Mouse (Mus musculus) induced T-regulatory cell, adult 2 months (primary cell): ENCODE measurements at regions not wholly inside any gene's neighbourhood (a gene's known extent, or its start where the extent isn't known, plus 50 kb on each side); places are given as distances from the start of the nearest gene placed in this dataset.
A peak's percentile ranks its signal among the peaks of the same experiment; 100 is the strongest.

Experiments used
- DNase-seq: peaks from one replicate; pipeline ENCODE4 v3.0.0-alpha.2; 2012; ENCODE audit warnings: low read depth

DNA sequence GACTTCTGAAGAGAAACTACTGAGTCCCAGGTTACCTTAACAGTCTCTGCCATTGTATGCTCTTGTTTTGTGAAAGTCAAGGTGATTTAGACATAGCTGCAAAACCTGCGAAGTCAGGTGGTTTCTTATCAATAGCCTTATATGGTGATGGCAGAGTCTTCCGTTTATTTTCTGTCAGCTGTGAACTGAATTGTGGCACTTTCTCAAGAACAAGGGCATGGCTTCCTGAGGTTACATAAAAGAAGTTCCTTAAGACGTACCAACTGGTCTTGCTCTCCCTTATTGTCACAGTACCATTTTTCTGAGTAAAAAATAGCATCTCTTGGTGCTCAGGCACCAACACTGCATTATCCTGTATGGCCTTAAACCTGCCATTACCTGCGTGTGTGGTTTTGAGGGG, 959.6 kb downstream of the Gsdmc2 start:
- DNase-seq = no peak

DNA sequence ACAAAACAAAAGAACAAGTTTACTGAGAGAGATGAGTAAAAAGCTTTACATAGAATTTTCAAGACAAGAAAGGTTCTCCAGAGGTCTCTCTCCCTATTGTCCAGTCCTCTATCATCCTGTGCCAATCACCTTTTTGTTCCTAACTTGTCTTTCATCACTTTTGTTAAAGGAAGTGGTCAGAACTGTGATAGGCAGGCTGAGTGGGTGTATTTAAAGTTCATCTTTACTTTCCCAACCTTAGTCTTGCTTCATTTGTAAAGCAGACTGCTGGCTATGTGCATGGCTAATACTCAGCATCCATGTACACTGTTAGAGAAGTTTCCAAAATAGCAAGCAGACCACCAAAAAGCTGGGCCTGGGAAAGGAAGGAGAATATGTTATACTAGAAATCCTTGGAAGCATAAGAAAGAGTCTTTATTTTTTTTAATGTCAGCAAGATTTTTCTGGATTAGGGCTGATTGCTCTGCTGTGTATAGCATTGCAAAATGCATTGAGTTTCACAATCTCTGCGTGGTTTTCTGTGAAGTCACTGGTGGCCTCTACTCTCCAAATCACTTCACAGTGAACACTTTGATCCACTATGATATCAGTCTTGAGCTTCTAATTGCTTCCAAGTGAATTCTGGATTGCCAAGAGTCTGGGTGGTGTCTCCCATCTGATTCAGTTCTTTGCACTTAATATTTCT, 973.8 kb downstream of the Gsdmc2 start:
- no peak for DNase-seq

DNA sequence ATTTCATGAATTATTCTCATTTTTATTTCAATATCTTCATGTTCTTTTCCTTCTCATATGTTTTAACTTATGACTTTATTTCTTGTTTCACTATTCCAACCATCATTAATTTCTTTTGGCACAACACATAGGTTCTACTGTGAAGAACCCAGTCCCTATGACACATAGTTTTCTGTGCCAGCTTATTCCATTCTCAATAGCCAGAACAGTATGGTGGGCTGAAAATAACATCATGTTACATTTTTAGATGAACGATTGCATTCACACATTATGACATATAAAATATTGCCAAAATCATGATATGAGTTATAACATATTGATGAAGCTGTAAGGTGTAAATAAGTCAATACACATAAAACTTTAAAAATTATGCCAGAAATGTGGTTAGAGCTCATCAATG, 982.4 kb downstream of the Gsdmc2 start:
- DNase-seq = no peak

DNA sequence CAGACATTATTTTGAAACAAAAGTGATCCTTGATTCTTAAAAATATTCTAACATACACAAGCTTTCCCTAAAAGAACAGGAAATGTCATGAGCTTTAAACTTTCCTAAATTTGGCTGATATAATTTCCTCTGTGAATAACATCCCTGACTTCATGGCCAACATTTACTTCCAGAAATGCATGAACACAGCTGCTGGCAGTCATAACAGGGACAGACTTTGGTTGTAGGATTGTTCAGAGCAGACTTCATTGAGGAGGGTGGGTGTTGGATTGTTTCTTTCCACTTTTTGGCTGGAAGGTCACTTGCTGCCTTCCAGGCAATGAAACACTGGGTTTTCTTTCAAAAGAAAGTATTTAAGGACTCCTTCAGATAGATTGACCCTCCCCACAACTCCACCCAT, 983.6 kb downstream of the Gsdmc2 start:
- no peak for DNase-seq

DNA sequence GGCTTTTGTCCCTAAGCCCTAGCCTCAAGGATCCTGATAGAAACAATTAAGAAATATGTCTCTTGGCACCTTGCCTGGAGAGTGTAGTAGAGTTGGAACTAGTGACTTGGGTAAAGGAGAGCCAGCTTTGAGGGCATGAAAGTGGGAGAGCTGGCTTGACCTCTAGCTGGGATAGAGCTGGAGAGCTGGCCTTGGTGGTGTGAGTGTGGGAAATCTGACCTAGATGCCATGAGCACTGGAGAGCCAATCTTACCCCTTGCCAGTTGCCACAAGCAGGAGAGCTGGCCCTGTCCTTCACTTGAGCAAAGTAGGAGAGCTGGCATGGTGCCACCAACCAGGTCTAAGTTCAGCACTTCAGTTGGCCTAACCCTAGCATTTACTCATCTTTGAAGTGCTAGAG, 995.7 kb downstream of the Gsdmc2 start:
- no peak for DNase-seq

DNA sequence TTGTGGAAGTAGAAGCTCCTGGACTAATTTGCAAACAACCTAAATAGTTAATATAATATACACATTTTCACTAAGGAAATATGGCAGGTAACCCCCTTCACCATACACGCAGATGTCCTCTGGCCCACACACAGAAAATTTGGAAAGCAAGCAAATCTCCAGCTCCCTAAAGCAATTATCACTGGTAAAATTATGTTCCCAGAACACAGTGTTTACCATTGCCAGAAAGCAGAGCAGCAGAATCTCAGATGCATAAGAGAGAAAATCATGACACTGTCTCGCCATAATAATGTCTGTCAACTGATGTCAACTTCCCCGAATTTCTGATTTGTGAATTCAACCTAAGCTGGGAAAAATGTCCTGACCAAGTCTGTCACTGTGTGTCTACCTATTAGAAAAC, 999.1 kb downstream of the Gsdmc2 start:
- DNase-seq = no peak

DNA sequence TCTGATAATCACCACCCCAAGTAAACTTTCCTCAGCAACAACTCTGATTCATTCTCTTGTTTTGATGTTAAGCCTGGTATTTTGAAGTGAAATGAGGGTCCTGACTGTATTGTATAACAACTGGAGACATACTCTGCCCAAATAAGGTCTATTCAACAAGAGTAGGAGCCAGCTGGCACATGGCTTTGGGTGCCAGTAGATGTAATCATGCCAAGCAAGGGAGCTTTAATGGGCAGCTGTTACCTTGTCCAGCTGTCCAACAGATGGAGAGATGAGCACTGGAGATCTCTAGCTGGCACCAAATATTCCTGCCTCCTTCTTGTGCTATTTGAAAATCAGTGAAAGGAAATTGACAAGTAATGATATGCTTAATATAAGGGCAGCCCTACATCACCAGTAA, 1019.4 kb downstream of the Gsdmc2 start:
- no peak for DNase-seq

DNA sequence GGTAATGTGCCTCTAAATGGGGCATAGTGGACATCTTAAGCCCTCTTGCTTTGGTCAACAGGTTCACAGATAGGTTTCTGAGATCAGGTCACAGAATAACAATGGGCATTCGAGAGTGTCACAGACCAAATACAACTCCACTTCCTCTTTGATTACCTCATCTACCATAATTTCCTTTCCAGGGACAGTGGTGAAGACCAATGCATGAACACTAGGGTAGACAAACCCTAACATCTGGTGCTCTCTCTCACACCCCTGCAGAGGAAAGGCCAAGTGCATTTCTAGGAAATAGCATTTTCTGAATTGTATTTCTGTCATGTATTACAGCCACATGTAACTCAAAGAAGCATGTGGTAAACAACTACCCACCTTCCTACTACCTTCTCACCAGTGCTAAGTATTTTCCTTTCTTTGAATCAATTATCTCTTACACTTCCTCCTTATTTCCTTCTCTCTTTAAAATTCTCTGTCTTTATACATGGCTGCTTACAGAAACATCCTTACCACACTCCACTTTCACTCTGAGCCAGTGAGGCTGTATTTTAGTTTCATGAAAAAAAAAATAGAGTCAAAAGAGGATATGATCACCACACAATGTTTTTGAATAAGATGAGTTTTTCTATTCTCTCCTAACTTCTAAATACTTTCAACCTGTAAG, 1021.0 kb downstream of the Gsdmc2 start:
- DNase-seq = peak; percentile 55

DNA sequence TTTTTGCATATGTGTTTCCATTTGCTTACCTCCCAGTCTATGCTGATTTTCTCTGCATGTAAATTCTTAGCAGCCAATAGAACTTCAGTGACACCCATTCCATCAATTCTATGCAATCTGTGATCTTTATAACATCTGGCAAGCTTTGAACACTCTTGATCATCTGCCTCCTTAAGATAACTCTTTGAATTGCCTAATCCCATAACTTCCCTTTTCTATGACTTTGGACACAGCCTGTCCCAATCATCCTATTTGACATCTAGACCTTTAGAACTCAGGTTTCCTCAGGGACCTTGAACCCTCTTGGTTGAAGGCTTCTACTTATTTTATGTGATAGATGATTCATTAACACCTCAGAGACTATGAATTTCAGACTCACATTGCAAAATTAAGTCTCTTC, 1022.7 kb downstream of the Gsdmc2 start:
- no peak for DNase-seq

DNA sequence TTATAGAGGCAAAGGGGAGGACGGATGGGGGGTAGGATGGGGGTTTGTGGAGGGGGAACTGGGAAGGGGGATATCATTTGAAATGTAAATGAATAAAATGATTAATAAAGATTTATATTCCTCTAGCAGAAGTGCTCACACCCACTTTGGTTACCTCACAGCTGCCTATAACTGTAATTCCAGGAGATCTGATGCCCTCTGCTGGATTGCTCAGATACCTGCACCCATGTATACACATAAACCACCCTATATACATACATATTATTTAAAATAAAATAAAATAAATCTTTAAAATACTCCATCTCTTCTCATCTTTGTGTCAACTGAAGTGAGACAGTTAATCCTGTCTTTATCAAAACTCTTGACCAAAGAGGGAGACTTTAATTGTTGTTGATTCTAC, 1031.9 kb downstream of the Gsdmc2 start:
- peak; percentile 37 for DNase-seq

DNA sequence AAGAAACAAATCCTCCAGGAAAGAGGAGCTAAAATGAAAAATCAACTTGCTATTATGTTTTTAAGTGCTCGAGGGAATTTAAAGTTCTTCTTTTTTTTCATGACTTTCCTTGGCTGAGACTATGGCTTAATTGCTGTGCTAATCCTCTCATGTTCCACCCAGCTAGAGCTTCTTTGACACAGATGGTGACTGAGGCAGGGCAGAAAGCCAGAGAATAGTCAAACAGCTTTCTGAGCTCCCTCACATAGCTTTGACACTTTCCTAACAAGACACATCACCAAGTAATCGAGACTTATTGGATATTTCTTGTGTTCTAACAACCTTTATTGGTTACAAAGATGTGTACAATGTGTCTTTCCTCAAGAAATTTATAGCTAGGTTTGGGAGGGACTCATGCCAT, 1033.0 kb downstream of the Gsdmc2 start:
- DNase-seq = no peak

DNA sequence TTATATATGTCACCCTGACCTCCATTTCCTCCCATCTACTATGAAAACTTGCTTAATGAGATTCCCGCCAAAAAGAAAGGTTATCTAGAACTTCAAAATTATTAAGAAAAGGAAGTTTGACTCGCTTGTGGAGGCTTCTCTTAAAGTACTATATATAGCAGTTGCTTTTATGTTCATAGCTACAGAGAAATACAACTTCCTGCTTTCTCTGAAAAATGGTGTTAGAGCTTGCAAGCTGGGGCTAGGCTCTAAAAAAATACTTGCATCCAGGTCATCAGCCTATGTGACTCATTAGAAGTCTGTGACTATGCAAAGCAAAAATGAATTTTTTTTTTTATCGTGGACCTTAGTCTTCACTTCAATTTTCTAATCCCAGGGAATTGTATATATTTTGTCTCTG, 1035.7 kb downstream of the Gsdmc2 start:
- peak; percentile 48 for DNase-seq

DNA sequence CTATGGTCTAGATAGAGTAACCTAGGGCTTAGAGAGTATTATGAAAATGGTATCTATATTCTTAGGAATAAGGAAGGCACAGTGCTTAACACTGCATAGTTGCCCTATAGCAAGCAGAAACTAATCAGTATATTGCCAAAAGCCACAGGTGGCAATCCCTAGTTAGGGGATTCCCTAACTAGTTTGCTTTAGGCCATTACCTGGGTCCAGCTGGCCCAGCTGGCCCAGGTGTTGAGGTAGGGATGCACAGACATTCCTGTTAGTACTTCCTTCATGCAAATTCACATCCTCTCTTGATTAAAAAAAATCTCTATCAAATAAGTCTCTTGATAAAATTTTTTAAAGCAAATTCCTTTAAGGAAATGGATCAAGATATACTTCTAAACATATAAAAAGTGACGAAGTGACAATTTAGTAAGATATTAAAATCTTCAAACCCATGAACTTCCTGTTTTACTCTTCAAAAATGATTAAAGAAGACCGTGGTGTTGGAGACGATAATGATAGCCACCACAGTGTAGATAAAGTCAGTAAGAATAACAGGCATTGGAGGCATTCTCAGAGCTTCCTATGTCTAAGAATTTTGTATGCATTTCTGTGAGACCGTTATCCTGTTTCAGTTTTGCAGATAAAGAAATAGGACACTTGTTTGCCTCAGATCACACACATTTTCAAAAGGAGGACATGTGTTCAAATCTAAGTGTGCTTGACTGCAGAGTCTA, 1036.7 kb downstream of the Gsdmc2 start:
- no peak for DNase-seq

DNA sequence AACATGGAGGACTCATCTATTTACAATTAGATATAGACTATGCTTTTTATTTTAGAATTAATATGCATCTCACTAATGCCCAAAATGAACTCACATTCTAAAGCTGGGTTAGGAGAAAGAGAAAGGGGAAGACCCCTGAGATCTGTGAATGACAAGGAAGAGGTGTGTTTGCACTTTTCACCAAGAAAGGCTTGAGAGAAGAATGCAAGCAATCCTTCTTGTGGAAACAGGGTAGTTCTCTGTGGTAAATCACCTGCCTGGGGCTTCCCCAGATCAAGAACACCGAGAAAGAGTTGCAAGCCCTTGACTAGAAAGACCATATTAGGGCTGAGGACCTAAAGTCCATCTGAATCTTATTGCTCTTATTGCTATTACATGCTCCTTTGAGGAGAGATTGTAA, 1037.6 kb downstream of the Gsdmc2 start:
- peak; percentile 59 for DNase-seq

DNA sequence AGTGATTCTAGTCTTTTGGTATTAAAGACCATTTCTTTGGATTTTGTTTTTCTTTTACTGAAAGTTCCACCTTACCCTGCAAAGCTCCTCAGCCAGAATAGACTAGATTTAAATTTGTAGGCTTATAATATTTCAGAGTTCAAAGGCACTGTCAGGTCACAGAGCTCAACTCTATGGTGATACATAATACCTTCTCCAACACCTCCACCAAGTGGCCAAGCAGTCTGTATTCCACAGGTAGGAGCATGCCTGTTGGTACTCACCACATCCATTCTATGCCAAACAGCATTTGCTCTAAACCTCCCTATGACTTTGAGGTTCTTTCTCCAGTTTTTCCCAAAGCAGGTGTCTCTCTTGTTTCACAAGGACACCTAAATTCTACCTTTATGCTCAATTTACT, 1042.2 kb downstream of the Gsdmc2 start:
- peak; percentile 61 for DNase-seq

DNA sequence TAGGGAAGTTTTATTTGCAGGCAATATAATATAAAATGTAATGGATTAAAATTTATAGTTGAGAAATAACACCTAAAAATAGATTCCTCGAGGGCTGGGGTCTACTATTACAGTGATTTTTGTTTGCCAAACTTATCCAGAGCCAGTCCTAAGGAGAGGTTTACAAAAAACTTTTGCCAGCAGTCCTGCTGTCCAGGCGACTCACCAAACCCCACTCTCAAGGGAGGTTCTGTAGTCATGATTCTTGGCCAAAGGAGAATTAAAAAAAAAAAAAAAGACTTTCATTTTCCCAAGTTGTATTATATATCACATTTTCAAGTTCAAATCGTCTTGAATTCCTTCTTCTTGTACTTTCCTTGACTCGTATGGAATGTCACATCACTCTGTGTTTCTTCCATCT, 1046.2 kb downstream of the Gsdmc2 start:
- DNase-seq = no peak

DNA sequence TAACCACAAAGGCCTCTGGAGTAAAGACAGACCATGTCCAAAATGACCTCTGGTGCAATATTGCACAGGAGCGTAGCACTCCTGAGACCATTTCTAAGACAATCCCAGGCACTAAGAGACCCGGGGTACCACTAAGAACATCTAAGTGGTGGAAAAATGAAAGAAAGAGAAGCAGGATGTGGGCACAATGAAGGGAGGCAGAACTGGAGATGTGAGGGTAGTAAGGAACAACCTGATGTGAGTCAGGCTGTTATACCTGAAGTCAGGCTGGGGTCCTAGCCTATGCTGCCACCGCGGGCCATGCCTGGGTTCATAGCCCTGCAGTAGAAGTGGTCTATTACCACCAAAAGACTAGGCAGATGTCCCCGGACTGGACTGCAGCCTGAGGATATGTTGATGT, 1051.4 kb downstream of the Gsdmc2 start:
- DNase-seq = no peak

DNA sequence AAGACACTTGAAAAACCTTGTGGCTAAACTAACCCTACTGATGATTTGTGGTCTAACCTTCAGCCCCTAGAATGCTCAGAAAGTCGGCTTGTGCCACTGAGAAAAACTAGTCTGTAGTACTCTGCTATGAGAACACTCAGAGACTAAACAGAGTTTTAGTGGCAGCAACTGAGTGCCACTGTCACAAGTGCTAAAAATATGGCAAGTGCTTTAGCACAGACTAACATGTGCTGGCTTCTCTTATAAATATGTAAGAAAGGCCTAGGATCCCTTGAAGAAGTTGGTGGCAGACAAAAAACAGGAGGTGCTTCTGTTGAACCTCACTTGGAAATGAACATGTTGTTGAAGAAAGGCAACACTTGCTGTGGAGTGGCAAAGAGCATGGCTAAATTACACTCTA, 1052.9 kb downstream of the Gsdmc2 start:
- no peak for DNase-seq

DNA sequence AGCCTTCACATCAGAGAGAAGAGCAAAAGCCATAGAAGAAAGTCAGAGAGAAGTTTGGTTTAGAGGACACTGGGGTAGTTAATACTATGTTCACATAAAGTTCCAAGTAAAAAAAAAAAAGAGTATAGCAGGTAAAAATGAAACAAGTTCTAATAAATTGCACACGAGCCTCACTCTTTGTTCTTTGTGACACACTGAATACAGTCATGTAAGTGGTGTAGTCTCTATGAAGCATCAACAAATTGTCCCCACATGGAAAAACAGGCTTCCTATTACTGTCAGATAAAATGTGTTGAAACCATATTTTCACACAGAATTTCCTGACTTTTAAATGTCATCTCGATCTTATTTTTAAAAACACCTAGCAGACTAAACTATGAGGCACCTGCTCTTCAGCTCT, 1057.2 kb downstream of the Gsdmc2 start:
- DNase-seq = no peak

DNA sequence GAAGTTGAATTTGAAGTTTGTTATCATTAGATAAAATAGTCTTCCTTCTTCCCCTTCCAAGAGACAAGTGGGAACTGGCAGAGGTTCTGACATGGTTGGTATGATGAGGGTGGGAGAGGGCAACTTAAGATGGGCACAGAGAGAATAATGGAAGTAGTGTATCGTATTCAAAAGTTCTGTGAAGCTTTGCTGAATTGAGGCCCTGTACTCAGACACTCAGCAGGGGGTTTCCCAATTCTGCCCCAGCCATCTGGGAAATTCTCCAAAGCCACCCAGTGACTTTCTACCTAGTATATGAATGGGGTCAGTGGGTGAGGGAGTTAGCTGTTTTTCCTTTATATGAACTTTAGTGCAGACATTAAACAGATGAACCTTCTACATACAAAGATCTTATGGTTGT, 1058.7 kb downstream of the Gsdmc2 start:
- DNase-seq = peak; percentile 40

DNA sequence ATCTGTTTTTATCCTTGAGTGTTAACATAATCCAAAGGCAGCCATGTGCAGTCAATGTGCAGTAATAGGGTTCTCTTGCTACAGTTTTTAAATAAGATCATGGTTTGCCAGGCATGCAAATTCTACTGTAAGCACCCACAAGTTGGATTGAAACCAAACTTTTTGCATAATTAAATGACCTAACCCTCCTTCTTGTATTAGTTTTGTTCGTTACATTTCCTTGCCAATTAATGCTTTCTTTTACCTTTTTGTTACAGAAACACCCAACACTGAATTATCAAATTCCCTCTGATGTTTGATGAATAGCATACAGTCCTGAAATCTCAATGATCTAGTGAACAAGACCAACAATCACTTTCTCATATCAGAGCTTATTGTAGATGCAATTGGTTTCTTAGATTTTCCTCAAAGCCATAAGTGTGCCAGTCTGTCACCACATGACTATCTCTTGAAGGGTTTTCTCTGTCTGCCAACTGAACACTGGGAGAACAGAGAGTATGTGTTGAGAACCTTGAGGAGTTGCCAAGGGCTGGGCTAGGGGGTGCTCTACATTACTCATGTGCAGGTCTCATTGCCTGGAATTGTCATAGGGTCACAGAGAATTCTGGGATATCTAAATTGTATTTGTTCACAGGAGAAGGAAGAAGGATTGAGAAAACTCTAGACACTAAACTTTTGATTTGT, 1060.4 kb downstream of the Gsdmc2 start:
- no peak for DNase-seq

DNA sequence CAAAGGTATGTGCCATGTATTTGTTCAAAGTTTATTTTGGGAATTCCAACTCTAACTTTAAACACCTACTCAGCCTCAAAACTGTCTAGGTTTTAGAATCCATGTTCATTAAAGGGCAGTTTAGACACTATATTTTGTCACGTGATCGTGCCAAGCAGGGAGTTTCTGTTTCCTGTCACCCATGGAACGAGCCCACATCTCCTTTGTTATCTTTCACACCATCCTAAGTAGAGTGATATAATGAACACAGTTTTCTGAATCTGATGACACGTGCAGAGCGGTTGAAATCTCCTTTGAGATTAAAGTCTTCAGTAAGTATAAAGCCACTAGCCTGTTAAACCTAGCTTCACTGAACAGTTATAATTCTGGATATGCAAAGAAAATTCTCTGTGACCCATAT, 1066.1 kb downstream of the Gsdmc2 start:
- peak; percentile 66 for DNase-seq

DNA sequence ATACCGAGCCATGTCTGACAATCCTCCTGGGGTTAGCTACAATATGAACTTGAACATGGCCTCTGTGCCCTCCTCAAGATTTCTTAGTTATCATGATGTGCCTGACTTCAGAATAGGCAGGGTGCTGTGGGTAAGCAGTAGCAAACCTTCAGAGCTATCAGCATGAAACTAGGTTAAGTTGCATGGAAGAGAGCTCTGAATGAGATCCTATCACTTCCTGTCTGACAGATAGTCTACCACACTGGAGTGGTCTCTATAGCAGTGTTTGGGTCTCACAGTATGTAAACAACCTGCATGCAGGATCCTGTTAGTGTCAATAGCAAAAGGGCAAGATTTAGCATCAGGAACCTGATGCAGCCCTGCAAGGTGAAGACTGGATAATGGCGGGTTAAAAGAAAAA, 1092.3 kb downstream of the Gsdmc2 start:
- peak; percentile 40 for DNase-seq
